Mouse (Mus musculus): ENCODE data around the gene Swap70. TPM values are rescaled to one million over a fixed set of nuclear protein-coding genes. Genes with fewer than 3 reads are reported as not detected.

The Swap70 gene
- polyA plus RNA-seq, 1 experiment from 2014 or later: 38.4 TPM

DNA sequence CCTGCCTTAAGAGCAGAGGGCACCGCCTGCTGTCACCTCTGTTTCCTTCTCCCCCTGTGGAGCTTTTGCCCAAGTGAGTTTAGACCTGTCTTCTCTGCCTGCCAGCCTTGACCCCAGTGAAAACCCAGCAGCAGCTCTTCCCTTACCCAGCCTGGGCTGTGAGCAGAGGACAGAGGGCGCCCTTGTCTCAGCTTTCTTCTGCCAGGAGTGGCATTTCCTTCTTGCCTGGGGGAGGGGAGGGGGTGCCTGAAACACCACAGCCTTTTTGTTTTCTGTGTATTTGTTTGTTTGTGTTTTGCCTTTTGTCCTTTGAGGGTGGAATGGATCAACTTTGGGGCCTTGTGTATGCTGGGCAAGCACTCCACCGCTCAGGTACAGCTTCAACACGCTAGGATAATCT, 50.9 kb downstream of the Swap70 start:
- H3K36me3 ChIP-seq (ENCODE audit: insufficient read depth, low read length): peaks cover 32% of the 10 kb centered on the region
- 76% methylated on average over 4 of the region's 4 CpGs for WGBS
- no peaks in the 10 kb centered on the region for H3K9me3 ChIP-seq (ENCODE audit: low read length)
- no peak overlapping the region for H3K4me2 ChIP-seq (replicated peaks; ENCODE audit: low read depth, low read length)
- no peaks in the 10 kb centered on the region for H3K4me1 ChIP-seq (ENCODE audit: insufficient read depth, low read depth, low read length)
- ATAC-seq (no peak), DNase-seq (ENCODE audit: low spot score) (no peak)
- no peak overlapping the region for H3K27ac ChIP-seq (ENCODE audit: low read length)
- H3K4me3 ChIP-seq (ENCODE audit: low read depth, low read length): no peak overlapping the region
- TF ChIP-seq CTCF (IDR thresholded peaks at IDR 0.05) (peak; percentile 46), EP300 (IDR thresholded peaks at IDR 0.05) (no peak)
- no peaks in the 10 kb centered on the region for H3K27me3 ChIP-seq (replicated peaks; ENCODE audit: insufficient read depth, low read length)
- H3K9ac ChIP-seq (replicated peaks; ENCODE audit: low read depth): no peak overlapping the region

GRCm38 (mm10) chr7:110277734-110278245, 56.3 kb downstream of the Swap70 start:
- Histone ChIP-seq H3K4me1 (ENCODE audit: insufficient read depth, low read depth, low read length) (no peaks in the 10 kb centered on the region), H3K36me3 (ENCODE audit: insufficient read depth, low read length) (peaks cover 48% of the 10 kb centered on the region), H3K9me3 (ENCODE audit: low read length) (no peaks in the 10 kb centered on the region), H3K27me3 (replicated peaks; ENCODE audit: insufficient read depth, low read length) (no peaks in the 10 kb centered on the region), H3K27ac (ENCODE audit: low read length) (no peak overlapping the region), H3K4me3 (ENCODE audit: low read depth, low read length) (no peak overlapping the region), H3K4me2 (replicated peaks; ENCODE audit: low read depth, low read length) (no peak overlapping the region), H3K9ac (replicated peaks; ENCODE audit: low read depth) (no peak overlapping the region)
- DNase-seq (ENCODE audit: low spot score) (no peak), ATAC-seq (no peak)
- WGBS: 80% methylated on average over 5 of the region's 5 CpGs
- TF ChIP-seq EP300 (IDR thresholded peaks at IDR 0.05): no peak
- no peak for TF ChIP-seq CTCF (IDR thresholded peaks at IDR 0.05)

DNA sequence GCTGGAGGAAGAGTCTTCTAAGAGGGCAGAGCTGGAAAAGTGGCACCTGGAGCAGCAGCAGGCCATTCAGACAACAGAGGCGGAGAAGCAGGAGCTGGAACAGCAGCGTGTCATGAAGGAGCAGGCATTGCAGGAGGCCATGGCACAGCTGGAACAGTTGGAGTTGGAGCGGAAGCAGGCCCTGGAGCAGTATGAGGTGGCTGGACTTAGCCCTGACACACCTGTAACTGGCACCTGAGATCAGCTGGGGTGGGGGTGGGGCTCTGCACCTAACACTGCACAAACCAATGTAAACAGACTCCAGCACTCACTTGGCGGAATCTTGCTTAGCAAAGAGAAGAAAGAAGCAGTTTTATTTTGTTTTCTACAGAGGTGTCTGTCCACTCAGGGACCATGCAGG, 57.7 kb downstream of the Swap70 start:
- H3K27me3 ChIP-seq (replicated peaks; ENCODE audit: insufficient read depth, low read length): no peaks in the 10 kb centered on the region
- DNase-seq (ENCODE audit: low spot score) (peak; percentile 19), ATAC-seq (peak; percentile 59)
- no peak overlapping the region for H3K9ac ChIP-seq (replicated peaks; ENCODE audit: low read depth)
- WGBS: 76% methylated on average over 4 of the region's 4 CpGs
- H3K9me3 ChIP-seq (ENCODE audit: low read length): no peaks in the 10 kb centered on the region
- H3K4me2 ChIP-seq (replicated peaks; ENCODE audit: low read depth, low read length): no peak overlapping the region
- TF ChIP-seq EP300 (IDR thresholded peaks at IDR 0.05): no peak
- no peak for TF ChIP-seq CTCF (IDR thresholded peaks at IDR 0.05)
- no peaks in the 10 kb centered on the region for H3K4me1 ChIP-seq (ENCODE audit: insufficient read depth, low read depth, low read length)
- peaks cover 43% of the 10 kb centered on the region for H3K36me3 ChIP-seq (ENCODE audit: insufficient read depth, low read length)
- H3K4me3 ChIP-seq (ENCODE audit: low read depth, low read length): no peak overlapping the region
- H3K27ac ChIP-seq (ENCODE audit: low read length): no peak overlapping the region

- Histone ChIP-seq H3K4me1 (ENCODE audit: insufficient read depth, low read depth, low read length) (no peaks in the 10 kb centered on the region), H3K4me2 (replicated peaks; ENCODE audit: low read depth, low read length) (no peak overlapping the region), H3K27me3 (replicated peaks; ENCODE audit: insufficient read depth, low read length) (no peaks in the 10 kb centered on the region), H3K9me3 (ENCODE audit: low read length) (no peaks in the 10 kb centered on the region), H3K9ac (replicated peaks; ENCODE audit: low read depth) (no peak overlapping the region), H3K36me3 (ENCODE audit: insufficient read depth, low read length) (peaks cover 30% of the 10 kb centered on the region), H3K27ac (ENCODE audit: low read length) (no peak overlapping the region), H3K4me3 (ENCODE audit: low read depth, low read length) (no peak overlapping the region)
- WGBS: 84% methylated on average over 11 of the region's 11 CpGs
- TF ChIP-seq CTCF (IDR thresholded peaks at IDR 0.05) (no peak), EP300 (IDR thresholded peaks at IDR 0.05) (no peak)
- no peak for ATAC-seq
- DNase-seq (ENCODE audit: low spot score): no peak
These were observed 60.1 kb downstream of the Swap70 start for GRCm38 (mm10) chr7:110281435-110282256.

- H3K4me1 ChIP-seq (ENCODE audit: insufficient read depth, low read depth, low read length): no peaks in the 10 kb centered on the region; the same call in 1 of the 2 replicates
These were observed 61.3 kb downstream of the Swap70 start for GRCm38 (mm10) chr7:110282797-110283196.

GRCm38 (mm10) chr7:110283484-110284275, 62.2 kb downstream of the Swap70 start:
- peaks cover 21% of the 10 kb centered on the region for H3K36me3 ChIP-seq (ENCODE audit: insufficient read depth, low read length)
- H3K27me3 ChIP-seq (replicated peaks; ENCODE audit: insufficient read depth, low read length): no peaks in the 10 kb centered on the region
- no peak overlapping the region for H3K27ac ChIP-seq (ENCODE audit: low read length)
- TF ChIP-seq EP300 (IDR thresholded peaks at IDR 0.05): no peak
- no peak for TF ChIP-seq CTCF (IDR thresholded peaks at IDR 0.05)
- no peak overlapping the region for H3K4me3 ChIP-seq (ENCODE audit: low read depth, low read length)
- no peaks in the 10 kb centered on the region for H3K9me3 ChIP-seq (ENCODE audit: low read length)
- H3K9ac ChIP-seq (replicated peaks; ENCODE audit: low read depth): no peak overlapping the region
- ATAC-seq (peak; percentile 6; the same call in 1 of the 2 replicates), DNase-seq (ENCODE audit: low spot score) (peak; percentile 53)
- H3K4me2 ChIP-seq (replicated peaks; ENCODE audit: low read depth, low read length): no peak overlapping the region
- peaks cover 3% of the 10 kb centered on the region; the same call in 1 of the 2 replicates for H3K4me1 ChIP-seq (ENCODE audit: insufficient read depth, low read depth, low read length)
- 69% methylated on average over 6 of the region's 6 CpGs for WGBS

More at GRCm38 (mm10) chr7:110282797-110283196, 61.3 kb downstream of the Swap70 start:
- H3K9ac ChIP-seq (replicated peaks; ENCODE audit: low read depth): no peak overlapping the region
- TF ChIP-seq CTCF (IDR thresholded peaks at IDR 0.05) (no peak), EP300 (IDR thresholded peaks at IDR 0.05) (no peak)
- H3K4me2 ChIP-seq (replicated peaks; ENCODE audit: low read depth, low read length): no peak overlapping the region
- peaks cover 30% of the 10 kb centered on the region for H3K36me3 ChIP-seq (ENCODE audit: insufficient read depth, low read length)
- peak; percentile 28 for DNase-seq (ENCODE audit: low spot score)
- no peaks in the 10 kb centered on the region for H3K27me3 ChIP-seq (replicated peaks; ENCODE audit: insufficient read depth, low read length)
- no peak overlapping the region for H3K27ac ChIP-seq (ENCODE audit: low read length)
- no peak overlapping the region for H3K4me3 ChIP-seq (ENCODE audit: low read depth, low read length)
- WGBS: 70% methylated on average over 11 of the region's 11 CpGs
- ATAC-seq: no peak
- no peaks in the 10 kb centered on the region for H3K9me3 ChIP-seq (ENCODE audit: low read length)

All from lung, postnatal 0 days (tissue).